Mouse (Mus musculus) spleen, postnatal 36 days (tissue): ENCODE data around the gene Slc16a9.

Experiments
- DNase-seq, 2 experiments: peaks; one replicate each; pipeline ENCODE4 v3.0.0; 2022; ENCODE audit warnings: low spot score in 2 of 2, mixed read lengths in 1 of 2

Gene Slc16a9

DNA sequence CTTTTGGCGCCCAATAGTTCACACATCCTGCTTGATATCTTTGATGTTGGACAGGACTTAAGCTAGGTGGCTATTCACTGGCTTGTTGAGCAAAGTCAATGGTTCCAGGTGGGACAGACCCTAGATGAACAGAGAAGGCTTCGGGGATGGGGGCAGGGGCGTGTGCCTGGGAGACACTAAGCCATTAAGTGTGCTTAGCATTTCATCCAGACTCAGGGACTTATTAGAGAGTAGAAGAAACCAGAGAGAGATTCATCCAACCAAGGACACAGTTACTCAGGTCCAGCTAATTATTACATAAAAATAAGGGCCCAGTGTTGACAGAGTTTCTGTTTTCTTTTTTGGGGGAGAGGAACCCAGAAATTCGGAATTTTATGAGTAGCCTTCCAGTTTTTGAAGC is 5.5 kb downstream of the Slc16a9 start:
- no peak for DNase-seq

DNA sequence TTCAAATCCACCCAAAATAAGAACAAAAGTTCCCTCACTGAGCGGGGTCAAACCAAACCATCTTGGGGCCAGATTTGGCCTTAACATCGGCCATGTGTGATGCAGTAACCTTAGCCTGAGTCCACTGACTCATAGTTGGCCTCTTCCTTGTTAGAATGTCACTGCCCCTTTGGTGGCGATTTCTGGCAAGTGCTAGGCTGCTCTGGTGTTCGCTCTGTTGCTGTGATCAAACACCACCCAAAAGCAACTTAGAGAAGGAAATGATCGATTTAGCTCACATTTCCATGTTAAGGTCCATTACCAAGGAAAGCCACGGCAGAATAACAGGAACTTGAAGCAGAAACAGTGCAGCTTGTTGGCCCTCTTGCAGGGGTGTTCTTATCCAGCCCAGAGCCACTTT is 5.9 kb downstream of the Slc16a9 start:
- DNase-seq = no peak

DNA sequence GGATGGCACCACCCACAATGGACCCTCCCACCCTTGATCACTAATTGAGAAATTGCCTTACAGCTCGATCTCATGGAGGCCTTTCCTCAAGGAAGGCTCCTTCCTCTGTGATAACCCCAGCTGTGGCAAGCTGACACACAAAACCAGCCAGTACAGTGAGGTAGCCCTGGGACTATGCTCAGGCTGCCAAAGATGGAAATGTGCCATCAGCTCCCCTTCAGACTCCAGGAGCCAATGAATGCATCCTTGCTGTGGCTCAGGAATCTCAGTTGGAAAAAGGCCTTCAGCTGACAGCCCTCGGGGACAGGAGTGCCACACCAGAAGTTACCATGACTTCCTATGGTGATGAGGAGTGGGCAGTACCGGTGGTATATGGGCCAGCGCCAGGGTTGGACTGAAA is 9.8 kb downstream of the Slc16a9 start:
- DNase-seq = no peak

DNA sequence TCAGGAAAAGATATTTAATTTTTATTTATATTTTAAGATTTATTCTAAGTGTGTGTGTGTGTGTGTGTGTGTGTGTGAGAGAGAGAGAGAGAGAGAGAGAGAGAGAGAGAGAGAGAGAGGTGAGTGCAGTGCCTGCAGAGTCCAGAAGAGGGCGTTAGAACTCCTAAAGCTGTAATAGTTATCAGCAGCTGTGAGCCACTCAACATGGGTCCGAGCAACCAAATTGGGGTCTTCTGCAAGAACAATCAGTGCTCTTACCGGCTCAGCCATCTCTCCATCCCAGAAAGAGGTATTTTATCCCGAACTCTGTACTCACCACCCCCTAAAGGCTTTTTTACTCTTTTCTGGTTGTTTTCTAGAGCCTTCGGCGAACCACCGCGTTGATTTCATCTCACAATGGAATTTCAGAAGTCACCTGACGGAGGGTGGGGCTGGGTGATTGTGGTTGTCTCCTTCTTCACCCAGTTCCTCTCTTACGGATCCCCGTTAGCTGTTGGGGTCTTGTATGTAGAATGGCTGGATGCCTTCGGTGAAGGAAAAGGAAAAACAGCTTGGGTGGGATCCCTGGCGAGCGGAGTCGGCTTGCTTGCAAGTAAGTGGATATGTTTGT is 10.8 kb downstream of the Slc16a9 start:
- DNase-seq = no peak

DNA sequence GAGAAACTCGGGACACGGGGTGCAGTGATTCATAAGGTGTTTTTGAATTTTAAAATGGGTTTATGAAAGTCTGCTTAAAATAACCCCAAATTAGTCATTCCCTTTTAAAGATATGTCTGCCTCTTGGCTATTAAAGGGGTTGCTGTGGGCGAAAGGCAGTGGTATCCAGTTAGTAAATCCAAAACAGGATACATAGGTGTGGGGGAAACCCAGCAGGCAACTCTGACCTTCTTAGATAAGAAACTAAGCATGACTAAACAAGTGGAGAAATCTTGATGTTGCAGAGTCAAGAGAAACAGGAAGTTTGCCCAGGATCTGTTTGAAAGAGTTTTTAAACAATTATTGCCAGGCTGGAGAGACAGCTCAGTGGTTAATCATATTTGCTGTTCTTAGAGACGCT is 12.1 kb downstream of the Slc16a9 start:
- DNase-seq = no peak

DNA sequence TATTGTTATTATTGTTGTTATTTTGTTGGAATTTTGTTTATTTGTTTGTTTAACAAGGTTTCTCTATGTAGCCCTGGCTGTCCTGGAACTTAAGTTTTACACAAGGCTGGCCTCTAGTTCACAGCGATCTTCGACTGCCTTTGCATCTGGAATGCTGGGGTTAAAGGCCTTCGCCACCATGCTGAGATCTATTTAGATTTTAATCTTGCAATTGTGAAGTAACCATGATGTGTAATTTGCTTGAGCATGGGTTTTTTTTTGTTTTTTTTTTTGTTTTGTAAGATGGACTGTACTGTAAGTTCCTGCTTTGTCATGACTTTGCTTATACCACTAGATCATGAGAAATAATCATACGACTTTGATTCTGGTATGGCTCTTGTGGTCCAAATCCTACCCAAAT is 16.0 kb downstream of the Slc16a9 start:
- no peak for DNase-seq

DNA sequence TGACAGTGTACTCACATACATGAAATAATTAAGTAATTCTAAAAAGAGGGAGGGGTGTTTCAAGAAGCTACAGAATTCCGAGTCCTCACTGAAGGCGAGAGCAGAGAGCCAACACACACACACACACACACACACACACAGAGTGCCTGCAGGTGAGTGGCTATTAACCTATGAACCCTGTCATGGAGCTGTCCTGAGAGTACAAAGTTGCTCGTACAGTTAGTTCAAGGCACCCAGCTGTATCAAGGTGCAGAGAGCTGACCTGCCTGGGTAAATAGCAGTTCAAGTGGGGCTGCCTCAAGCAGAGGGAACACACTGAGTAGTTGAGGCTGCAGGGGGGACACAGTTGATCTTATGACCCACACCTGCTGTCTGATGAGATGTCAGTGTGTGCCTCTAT is 17.2 kb downstream of the Slc16a9 start:
- DNase-seq = no peak

DNA sequence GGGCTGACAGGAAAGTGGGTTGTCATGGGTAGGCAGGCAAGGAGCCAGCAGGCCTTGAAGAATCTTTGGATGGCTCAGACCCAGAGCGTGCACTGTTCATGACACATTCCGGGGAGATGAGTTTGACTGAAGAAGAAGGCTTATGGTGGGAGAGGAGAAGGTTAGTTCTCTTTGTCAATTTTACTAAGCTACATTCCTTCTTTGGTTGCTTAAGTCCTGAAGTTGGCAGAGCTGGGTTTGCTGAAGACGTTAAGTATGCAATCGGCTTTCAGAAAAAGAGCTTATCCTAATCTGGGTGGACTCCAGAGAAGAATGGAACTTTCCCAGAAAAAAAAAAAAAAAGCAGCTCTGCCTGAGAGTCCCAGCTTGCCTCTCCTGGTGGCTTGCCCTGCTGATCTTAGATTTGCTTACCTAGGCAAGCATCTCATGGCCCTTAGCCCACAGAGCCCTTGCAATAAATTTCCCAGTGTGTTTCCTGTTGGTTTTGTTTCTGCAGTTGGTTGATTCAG is 18.8 kb downstream of the Slc16a9 start:
- no peak for DNase-seq

DNA sequence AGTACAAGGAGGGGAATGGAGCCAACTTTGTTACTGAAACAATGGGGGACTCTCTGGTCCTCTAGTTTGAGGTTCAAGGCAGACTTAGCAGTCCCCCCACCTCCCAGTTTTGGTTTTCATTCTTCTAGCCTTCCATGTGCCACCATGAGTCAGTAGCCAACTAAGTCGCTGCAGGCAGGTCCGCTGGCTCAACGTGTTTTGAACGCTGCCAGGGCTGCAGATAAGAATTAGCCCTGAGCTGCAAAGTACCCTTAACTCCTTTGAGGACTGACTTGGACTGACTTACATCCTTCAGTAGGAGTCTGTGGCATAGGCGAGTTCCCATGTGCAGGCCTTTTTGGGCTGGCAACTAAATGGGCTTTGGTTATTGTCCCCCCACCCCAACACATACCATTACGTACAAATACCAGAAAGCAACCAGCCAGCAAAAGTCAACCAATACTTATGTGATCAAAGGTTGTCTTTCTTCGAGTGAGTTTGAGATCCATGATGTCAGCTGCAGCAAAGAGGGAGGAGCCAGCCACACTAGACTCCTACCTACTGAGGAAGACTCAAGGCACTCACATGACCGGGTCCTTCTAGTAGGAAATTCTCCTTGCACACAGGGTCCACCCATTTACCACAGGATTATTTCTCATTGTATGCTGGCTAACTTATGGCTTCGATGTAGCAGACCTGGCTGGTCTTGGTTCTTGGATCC is 19.6 kb downstream of the Slc16a9 start:
- DNase-seq = no peak

DNA sequence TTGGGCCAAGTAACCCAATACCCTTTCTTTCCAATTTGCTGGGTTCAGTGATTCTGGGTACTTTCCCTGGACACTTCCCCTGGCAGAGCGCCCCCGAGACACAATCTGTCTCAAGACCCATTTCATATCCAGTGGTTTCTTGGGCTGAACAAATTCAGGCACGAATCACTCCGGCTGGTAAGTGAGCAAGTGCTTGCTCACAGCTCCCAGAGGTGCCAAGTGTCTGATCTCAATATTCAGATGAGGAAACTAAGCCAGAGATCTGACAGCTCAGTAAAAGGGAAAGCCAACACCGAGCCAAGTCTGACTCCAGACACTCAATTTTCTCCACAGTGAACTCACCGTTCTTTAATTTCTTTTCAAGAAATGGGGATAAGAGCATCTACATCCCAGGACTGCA is 21.6 kb downstream of the Slc16a9 start:
- no peak for DNase-seq

DNA sequence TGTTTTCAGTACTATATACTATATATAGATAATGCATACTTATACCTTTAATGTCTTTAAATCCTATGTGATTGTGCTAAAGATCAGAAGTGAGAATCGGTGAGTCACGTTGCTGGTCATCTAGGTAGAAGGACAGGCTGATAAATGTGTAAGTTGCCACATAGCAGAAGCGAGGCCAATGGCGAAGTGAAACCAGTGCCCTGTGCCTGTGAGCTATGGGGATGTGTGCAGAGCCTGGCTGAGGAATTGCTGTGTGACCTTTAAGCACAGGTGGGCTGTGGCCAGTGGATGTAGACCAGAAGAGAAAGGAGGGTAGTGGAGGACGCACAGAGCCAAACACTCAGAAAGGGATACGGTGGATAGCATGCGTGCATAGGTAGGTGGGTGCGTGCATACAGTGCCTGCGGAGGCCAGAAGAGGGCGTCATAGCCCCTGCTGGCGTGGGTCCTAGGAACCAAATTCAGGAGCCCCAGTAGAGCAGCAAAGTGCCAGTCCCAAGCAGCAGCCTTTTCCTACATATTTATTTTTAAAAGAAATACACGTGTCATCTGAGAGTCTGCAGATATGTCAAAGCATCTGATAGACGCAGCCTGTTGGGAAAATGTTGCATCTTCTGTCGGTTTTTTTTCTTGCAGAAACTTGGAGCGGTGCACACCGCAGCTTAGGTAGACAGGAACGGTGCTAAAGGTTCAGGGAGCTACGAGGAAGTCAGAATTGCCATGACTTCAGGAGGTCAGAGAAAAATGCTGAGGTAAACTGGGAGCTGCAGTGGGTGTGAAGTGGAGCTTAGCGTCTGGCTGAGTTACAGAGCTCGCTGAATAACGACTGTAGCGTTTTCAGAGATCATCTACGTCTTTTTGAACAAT is 23.9 kb downstream of the Slc16a9 start:
- DNase-seq = no peak

DNA sequence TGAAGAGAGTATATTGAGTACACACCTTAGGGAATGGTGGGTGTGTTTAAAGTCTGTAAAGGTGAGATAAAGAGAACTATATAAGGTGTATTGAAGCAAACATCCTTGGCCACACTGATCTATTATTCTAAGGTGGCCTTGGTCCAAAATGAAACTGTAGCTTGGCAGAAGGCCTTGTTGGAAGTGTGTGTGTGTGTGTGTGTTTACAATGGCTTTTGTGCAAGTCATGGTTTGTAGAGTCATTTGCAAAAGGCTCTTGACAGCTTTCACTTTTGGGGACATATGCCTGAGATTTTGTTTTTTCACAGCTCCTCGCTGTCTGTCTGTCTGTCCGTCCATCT is 24.5 kb downstream of the Slc16a9 start:
- DNase-seq = no peak

DNA sequence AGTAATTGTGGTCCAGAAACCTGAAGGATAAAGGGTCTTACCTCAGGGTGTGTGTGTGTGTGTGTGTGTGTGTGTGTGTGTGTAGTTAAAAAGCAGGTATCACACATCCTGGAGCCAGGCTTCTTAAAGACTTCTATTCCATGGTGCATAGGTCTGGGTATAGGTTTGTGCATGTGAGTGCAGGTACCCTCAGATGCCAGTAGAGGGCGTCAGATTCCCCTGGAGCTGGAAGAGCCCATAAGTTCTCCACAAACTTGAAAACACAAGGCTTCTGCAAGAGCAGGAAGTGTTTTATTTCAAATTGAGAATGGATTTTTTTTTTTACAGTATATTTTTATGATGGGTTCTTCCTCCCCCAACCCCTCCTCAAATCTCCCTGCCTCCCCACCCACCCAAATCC is 31.8 kb downstream of the Slc16a9 start:
- no peak for DNase-seq

DNA sequence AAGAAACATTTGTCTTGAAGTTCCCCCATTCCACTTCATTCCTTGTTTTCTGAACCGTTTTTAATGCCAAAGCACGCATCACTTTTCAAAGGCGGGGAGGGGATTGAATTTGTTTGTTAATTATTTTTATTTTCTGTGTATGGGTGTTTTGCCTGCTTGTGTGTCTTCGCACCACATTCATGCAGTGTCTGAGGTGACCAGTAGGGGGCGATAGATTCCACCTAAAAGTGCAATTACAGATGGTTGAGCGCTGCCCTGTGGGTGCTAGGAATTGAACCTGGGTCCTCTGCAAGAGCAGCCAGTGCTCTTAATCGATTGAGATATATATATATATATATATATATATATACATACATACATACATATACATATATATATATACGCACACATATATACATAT is 34.4 kb downstream of the Slc16a9 start:
- no peak for DNase-seq

DNA sequence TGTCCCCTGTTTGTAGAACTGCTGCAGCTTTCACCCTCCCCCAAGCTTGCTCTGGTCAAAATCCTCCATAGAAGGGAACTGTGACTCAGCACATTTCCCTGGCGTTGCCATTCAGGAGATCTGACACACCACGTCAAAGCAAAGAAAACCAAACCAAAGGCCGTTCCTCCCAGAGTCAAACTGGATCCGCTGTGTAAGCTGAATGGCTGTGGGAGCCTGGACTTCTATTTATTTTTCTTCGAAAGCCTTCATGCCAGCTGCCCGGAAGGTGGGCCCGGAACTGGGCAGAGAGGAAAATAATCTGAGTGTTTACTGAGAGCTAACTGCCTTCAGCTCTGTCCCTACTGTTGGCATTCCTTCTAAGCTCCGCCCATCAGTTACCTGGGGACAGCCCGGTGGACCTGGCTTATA is 42.9 kb downstream of the Slc16a9 start:
- DNase-seq = peak in 1 of 2 experiments; percentile 3

DNA sequence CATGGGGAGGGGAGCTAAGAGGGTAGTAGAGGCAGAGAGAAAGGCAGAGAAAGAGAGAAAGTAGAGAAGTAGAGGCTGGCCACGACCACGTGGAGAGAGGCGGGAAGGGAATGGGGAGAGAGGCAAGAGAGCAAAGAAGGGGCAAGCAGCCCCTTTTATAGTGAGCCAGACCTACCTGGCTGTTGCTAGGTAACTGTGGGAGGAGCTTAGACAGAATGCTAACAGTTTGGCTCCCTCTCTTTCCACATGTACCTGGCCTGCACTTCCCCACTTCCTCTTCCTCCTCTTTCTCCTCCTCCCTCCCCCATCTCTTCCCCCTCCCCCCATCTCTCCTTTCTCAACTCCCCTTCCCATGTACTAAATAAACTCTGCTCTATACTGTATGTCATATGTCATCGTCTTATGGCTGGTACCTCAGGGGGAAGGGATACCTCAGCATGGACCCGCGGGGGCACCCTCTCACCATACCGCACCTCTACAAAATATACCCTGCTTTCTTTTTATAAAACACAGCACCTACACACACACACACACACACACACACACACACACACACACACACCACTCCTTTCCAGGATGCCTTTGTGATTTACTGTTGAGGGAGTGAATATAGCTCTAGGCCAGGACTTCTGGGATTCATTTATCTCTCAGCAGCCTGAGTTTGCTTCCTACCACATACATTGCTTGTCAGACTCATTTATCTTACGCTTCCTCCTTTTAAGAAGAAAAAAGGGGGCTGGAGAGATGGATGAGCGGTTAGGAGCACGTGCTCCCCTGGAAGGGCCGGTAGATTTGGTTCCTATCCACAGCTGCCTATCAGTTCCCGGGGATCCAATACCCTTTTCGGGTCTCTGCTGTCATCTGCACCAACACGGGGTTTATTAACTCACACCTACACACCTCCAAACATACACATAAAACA is 43.8 kb downstream of the Slc16a9 start:
- no peak for DNase-seq

DNA sequence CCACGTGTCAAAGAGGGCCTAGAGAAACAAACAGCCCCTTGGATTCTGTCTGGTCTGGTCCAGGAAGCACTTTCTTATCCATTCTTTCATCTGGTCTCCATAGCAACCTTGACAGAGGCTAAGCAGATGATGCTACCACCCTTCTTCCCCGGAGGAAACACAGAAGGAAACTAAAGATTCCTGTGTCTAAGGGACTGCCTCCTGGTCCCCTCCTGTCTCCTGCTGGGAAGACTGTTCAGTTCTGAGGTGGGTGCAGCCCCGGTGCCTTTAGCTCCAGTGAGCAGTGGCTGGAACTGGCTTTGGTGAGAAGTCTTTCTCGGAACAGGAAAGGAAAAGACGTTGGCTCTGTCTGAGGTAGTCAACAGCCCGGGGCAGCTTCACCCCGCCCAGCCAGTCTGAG is 47.1 kb downstream of the Slc16a9 start:
- no peak for DNase-seq

DNA sequence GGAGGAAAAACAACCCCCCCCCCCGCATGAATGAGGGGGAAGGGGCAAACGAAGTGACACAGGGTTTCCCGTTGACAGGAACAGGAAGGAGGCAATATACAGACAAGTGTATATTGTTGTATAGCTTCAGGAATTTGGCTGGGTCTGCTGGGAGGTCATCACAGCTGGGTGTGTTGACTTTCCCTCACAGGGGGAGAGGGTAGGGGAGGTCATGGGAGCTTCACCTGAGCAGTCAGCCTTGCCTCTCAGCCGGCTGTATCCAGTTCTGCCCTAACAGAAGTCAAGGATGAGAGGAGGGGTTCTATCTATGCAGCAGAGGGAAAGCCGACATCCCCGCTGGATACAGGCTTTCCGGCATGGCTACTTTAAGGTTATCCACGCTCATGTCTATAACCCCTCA is 49.2 kb downstream of the Slc16a9 start:
- no peak for DNase-seq

DNA sequence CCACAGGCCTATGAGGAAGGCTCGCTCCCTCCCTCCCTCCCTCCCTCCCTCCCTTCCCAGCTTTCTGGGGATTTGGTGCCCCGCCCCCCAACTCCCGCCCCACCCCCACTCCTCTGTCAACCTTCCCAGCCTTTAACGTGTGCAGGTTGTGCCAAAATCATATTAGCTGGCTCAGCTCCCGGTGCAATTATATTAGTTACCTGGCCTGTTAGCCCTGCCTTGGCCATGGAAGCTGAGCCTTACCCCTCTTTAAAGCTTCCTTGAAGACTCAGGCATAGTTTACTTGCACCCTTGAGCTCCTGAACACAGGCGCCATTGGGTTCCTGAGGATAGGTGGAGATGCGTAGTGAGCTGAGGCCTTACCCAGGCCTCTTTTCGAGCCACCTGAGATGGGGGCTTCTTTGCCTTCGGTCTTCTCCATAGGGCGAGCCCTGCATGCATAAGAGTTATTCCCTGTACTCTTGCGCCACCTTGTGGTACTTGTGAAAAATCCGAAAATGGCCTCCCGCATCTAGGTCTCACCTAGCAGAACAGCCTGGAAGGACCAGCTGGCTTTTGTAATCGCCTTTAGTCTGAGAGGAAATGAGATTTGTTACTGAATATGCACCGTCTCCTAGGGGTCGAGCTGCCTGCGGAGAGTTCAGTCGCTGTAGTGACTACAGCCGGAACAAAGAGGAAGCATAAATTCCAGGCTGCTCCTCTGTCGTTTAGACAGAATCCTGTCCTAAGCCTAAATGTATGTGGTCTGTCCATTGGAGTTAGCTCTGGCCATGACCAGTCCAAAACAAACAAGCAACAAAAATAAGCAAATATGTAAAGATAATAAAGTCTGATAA is 51.8 kb downstream of the Slc16a9 start:
- peak; percentile 38 to 56 for DNase-seq

DNA sequence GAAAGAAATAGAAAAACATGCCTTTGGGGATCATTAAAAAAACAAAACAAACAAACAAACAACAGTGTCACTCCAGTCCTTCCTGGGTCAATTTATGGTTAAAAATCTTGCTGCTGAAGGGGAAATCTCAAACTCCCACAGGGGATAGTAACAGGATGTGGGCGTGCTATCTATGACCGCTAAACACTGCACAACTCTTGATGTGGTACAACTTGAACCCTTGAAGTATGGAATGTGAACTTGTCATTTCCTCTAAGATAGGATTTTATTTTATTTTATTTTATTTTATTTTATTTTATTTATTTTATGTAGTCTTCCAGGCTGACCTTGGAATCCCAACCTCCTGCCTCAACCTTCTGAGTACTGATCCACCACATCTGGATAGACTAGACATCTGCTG is 54.2 kb downstream of the Slc16a9 start:
- no peak for DNase-seq

DNA sequence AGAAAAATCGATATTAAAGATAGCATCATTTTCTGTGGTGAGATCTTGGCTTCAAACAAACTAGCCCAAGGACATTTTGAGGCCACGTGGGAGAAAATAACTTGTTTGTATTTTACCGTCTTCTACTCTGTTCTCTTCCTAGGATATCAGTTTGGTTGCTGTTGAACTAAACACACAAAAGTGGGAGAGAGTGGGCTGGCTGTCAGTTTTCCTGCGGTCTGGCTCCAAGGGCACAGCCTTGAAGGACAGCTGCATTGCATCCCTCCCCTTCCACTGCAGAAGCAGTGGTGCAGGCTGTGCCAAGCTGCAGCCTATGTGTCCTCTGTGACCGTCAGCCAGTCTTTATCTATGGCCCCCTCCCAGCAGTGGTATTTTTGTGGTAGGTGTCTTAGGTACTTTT is 54.8 kb downstream of the Slc16a9 start:
- no peak for DNase-seq
